Mouse (Mus musculus) myocyte (in vitro differentiated cells): ENCODE results near the gene Rpl13a.

ENCODE experiments used
- CEBPB ChIP-seq: IDR thresholded peaks from 2 replicates; pipeline ENCODE4 v1.6.1; 2011; ENCODE audit warnings: mild to moderate bottlenecking, moderate library complexity; ENCODE audit not compliant: poor library complexity, insufficient read depth, severe bottlenecking
- E2F4 ChIP-seq: IDR thresholded peaks from one replicate; pipeline ENCODE4 v1.6.1; 2011; ENCODE audit warnings: mild to moderate bottlenecking, control low read depth, moderate library complexity; ENCODE audit not compliant: insufficient read depth
- MAX ChIP-seq: IDR thresholded peaks from one replicate; pipeline ENCODE4 v1.6.1; 2011; ENCODE audit warnings: low read depth, mild to moderate bottlenecking, control low read depth
- MYOD1 ChIP-seq, 3 experiments: IDR thresholded peaks; one replicate each; pipeline ENCODE4 v1.6.1; 2011; ENCODE audit warnings: control low read depth in 2 of 3, low read depth in 2 of 3, mild to moderate bottlenecking in 2 of 3, moderate library complexity in 1 of 3; ENCODE audit not compliant: insufficient read length in 2 of 3, control insufficient read depth in 1 of 3
- MYOG ChIP-seq, 3 experiments: IDR thresholded peaks; one replicate each; pipeline ENCODE4 v1.6.1; 2011; ENCODE audit warnings: control low read depth in 2 of 3, low read depth in 2 of 3, mild to moderate bottlenecking in 2 of 3; ENCODE audit not compliant: insufficient read length in 2 of 3, control insufficient read depth in 1 of 3, insufficient read depth in 1 of 3
- POLR2A ChIP-seq: IDR thresholded peaks from one replicate; pipeline ENCODE4 v1.6.1; 2011; ENCODE audit warnings: low read depth, mild to moderate bottlenecking, control low read depth, moderate library complexity; ENCODE audit not compliant: insufficient read length
- POLR2AphosphoS2 ChIP-seq: IDR thresholded peaks from one replicate; pipeline ENCODE4 v1.6.1; 2011; ENCODE audit warnings: low read depth, control low read depth; ENCODE audit not compliant: insufficient read length
- REST ChIP-seq: IDR thresholded peaks from one replicate; pipeline ENCODE4 v1.6.1; 2011; ENCODE audit warnings: mild to moderate bottlenecking, control low read depth, moderate library complexity; ENCODE audit not compliant: insufficient read depth, insufficient read length
- TCF12 ChIP-seq: IDR thresholded peaks from one replicate; pipeline ENCODE4 v1.6.1; 2011; ENCODE audit warnings: mild to moderate bottlenecking, control low read depth; ENCODE audit not compliant: poor library complexity, insufficient read depth, severe bottlenecking
- TCF3 ChIP-seq: IDR thresholded peaks from one replicate; pipeline ENCODE4 v1.6.1; 2011; ENCODE audit warnings: low read depth, control low read depth; ENCODE audit not compliant: insufficient read length
- USF1 ChIP-seq: IDR thresholded peaks from one replicate; pipeline ENCODE4 v1.6.1; 2011; ENCODE audit warnings: low read depth, mild to moderate bottlenecking, control low read depth, moderate library complexity

GRCm38 (mm10) chr7:45147267-45147666, 18.7 kb upstream of the Rpl13a start:
- TF ChIP-seq POLR2A (no peak), CEBPB (no peak), MAX (no peak), TCF3 (no peak), MYOG (IDR thresholded peaks at IDR 0.05; ENCODE audit: control insufficient read depth in 1 of 3, insufficient read depth in 1 of 3, insufficient read length in 2 of 3, low read depth in 2 of 3) (no peak), POLR2AphosphoS2 (no peak), TCF12 (no peak), MYOD1 (IDR thresholded peaks at IDR 0.05; ENCODE audit: control insufficient read depth in 1 of 3, insufficient read length in 2 of 3, low read depth in 2 of 3) (no peak), REST (no peak), E2F4 (no peak), USF1 (no peak)
